Mouse (Mus musculus) adrenal gland, postnatal 14 days (tissue): ENCODE results near the gene Entpd1. TPM values are rescaled to one million over a fixed set of nuclear protein-coding genes. Genes with fewer than 3 reads are reported as not detected.
"Not testable (repeated sequence)": the region's sequence is repeated elsewhere in the genome, so short reads cannot be mapped to it uniquely, and the experiment has no call there.

ENCODE experiments used
- DNase-seq: peaks from one replicate; pipeline ENCODE4 v3.0.0; 2021; ENCODE audit warnings: mixed read lengths
- long read RNA-seq, 2 experiments: library from polyadenylated mRNA; stranded (forward); transcript quantifications; one replicate each; pipeline ENCODE4 v2.0.0; 2021
- total RNA-seq: library from RNA; stranded (reverse); gene quantifications from 2 replicates; pipeline ENCODE4 v1.2.3, GENCODE M21; 2021

The Entpd1 gene
- 19.5 and 35.1 TPM in 2 replicates for total RNA-seq
- long read RNA-seq, experiment 1, full-length matches to known transcripts, result 5 of 15 reads
- long read RNA-seq, experiment 1, partial matches to known transcripts, result 6 of 15 reads
- long read RNA-seq, experiment 1, other reads (novel, unspliced or antisense), result 4 of 15 reads
- long read RNA-seq, experiment 2, full-length matches to known transcripts, result 5 of 10 reads
- long read RNA-seq, experiment 2, partial matches to known transcripts, result 0 of 10 reads
- long read RNA-seq, experiment 2, other reads (novel, unspliced or antisense), result 5 of 10 reads

DNA sequence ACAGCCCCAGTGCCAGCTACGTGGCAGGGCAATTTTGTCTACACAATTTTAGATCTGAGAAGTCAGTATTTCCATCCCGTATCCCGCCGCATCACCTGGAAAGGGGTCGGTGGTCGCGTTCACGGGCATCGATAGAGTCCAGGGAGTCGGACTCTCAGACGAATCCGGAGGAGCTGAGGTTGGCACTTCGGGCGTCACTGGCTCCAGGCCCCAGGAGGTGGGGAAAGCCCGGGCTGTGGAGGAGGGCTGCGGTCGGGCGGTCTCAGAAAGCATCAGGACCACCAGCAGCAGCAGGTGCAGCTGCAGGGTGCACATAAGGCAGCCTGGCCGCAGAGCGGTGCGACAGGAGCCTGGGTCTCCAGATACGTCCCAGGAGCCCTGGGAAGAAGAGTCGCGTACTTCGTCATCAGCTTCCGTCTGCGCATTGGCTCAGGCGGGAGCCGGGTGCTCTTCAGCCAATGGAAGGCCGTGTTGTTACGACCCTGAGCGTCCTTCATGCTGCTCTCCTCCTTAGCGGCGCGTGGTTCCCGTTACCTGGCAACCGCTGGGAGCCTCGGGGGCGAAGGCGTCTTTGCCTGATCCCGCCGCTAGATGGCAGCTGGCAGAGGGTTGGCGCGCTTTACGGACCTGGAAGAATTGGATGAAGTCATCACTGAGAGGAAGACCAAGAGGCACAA lies at the start of gene Entpd1, which contains the start of gene Tctn3:
Entpd1 (plus strand) TSS at position 537 of the 677 bp plus-strand sequence.
Tctn3 (minus strand) TSS at position 404 of the 677 bp plus-strand sequence.
- DNase-seq, result peak; percentile 98

GRCm38 (mm10) chr19:40563880-40564645 lies 48.1 kb upstream of the Entpd1 start:
- no peak for DNase-seq

- DNase-seq, result no peak
Measured at GRCm38 (mm10) chr19:40567616-40568015, 44.5 kb upstream of the Entpd1 start.

- peak; percentile 82 for DNase-seq
Measured at GRCm38 (mm10) chr19:40570726-40571125, 41.4 kb upstream of the Entpd1 start.

DNA sequence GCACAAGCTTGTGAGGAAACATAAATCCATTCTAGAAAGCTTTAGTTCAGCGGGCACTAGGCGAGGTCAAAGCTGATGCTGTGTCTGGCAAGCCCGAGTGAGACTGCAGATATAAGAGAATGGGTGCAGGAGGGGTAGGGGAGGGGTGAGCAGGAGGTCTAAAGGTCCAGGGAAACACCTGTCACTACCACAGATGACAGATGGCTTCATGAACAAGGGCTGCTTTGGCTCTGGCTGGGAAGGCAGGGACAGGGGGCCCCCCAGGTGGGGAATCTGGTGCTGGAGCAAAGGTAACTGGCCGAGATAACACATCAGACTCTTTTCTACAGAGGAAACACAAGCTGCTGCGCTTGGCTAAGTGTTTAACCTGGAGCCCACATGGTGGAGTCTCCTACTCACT lies 36.7 kb upstream of the Entpd1 start:
- DNase-seq, result no peak

GRCm38 (mm10) chr19:40580902-40581301 lies 31.3 kb upstream of the Entpd1 start:
- DNase-seq, result no peak

GRCm38 (mm10) chr19:40581662-40582061 lies 30.5 kb upstream of the Entpd1 start:
- DNase-seq, result peak; percentile 24

DNA sequence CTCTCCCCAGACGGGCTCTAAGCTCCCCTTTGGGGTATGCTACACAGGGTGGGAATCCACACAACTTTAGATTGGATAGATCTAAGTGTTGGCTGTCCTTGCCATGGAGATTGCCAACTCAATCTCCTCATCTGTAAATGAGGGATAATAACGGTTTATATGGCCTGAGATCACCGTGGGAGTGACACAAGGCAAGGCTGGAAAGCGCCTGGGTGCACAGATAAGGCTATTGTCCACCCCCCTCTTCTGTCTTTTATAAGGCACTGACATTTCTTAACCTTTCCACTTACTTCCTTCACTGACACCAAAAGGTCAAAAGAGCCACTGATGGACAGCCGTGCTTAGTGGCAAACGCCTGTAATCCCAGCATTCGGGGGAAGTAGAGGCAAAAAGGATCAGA lies 25.3 kb upstream of the Entpd1 start:
- DNase-seq, result no peak

- no peak for DNase-seq
Measured at GRCm38 (mm10) chr19:40587491-40588292, 24.5 kb upstream of the Entpd1 start.

DNA sequence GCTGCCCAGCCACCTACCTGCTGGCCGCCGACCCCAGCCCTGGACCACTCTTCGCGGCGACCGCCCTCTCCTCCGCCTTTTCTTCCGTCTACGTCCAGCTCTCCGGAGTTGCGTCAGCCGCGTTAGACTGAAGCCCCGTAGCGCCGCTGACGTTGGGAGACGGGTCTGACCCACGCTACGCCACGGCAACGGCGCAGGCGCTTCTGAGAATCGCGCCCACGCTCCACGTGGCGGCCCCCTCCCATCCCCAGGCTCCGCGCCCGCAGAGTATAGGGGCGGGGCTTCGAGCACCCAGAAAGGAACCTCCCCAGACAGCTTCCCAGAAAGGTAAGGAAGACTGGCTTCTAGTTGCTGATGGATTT lies 23.9 kb upstream of the Entpd1 start, which contains the start of gene Aldh18a1:
Aldh18a1 (minus strand) TSS at position 171 of the 362 bp plus-strand sequence.
- peak; percentile 95 for DNase-seq

- DNase-seq, result peak; percentile 92
Measured at GRCm38 (mm10) chr19:40588847-40589529, 23.2 kb upstream of the Entpd1 start.

DNA sequence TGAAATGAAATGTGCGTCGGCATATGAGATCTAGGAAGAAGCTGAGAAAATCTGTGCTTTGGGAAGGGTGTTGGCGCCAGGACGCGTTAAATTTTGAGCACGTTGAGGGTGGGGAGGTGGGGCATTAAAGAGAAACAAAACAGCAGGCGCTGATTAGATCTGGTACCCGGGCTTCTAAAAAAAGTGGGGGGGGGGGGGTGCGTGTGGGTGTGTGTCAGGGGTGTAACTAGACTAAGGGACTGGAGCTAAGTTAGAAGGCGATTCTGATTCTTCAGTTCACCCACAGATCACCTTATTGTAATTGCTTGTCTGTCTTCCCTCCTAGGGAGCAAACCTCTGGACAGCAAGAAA lies 22.7 kb upstream of the Entpd1 start:
- no peak for DNase-seq

DNA sequence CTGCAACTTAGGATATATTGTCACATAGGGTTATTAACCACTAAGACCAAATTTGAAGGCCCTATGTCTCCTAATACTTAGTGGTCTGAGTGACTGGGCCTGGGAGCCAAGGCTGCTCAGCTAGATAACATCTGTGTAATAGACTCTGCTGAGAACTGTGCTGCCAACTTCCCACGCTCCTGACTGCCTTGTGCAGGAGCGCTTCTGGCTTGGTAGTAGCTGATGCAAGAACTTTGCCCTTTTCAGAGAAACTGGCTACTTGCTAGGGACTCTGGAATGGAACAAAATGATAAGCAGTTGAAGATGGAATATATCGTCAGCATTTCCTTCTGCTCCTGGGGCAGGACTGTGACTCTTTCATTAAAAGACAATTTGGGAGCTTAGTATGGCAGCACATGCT lies 16.9 kb upstream of the Entpd1 start:
- peak; percentile 27 for DNase-seq

GRCm38 (mm10) chr19:40595831-40596230 lies 16.3 kb upstream of the Entpd1 start:
- peak; percentile 40 for DNase-seq

DNA sequence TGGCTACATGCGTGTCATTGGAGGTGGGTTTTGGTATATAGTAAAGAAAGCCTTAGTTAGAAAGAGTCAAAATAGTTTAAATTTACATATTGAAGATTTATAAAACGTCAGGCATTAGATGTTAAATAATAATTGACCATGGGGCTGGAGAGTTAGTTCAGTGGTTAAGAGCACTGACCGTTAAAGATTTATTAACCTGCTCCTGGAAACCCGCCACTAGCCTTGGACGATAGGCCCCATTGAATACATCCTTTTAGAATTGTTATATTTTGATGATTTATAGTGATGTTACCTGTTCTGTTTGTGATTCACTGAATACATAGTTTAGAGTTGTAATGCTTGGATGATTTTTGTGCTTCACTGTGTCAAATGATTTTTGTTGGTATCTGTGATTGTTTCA lies 11.3 kb upstream of the Entpd1 start:
- DNase-seq, result peak; percentile 13

DNA sequence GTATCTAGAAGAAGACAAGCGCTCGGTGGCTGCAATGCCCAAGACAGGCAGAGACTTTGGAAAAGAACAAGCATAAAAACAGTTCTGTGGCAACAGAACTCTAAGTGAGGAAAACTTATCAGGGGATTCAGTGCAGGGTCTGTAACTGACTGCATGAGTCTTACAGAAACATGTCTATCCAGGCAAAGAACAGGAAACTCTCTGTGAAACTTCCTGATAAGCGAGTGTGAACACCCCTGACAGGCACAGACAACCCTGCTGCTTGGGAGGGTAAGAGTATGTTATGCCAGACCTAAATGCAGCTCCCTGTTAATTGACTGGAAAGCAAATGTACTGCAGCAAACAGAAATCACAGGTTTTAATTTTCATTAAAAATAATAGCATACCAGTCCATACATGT lies 10.3 kb upstream of the Entpd1 start:
- no peak for DNase-seq

DNA sequence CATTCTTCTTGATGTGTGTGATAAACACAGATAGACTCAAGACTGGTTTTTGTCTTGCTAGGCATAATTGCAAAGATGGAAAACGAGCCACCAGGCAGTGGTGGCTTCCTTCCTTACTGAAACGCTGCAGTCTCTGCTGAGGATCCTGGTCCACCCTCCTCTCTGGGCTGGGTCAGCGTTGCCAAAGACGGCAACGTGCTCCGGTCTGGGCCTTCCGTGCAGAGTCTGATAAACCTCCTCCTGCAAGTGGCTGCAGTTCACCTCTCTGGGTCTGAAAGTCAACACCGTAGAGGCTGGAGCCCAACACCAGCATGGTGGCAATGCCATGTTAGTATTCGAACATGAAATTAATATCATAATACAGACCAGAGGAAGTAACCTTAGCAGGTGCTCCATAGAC lies 7.0 kb upstream of the Entpd1 start:
- DNase-seq, result no peak

GRCm38 (mm10) chr19:40607676-40608075 lies 4.5 kb upstream of the Entpd1 start:
- DNase-seq, result no peak

- DNase-seq, result no peak
Measured at GRCm38 (mm10) chr19:40614811-40615210, 2.6 kb downstream of the Entpd1 start.

- DNase-seq, result no peak
Measured at GRCm38 (mm10) chr19:40616021-40616420, 3.9 kb downstream of the Entpd1 start.

- DNase-seq, result not testable (repeated sequence)
Measured at GRCm38 (mm10) chr19:40621616-40622015, 9.4 kb downstream of the Entpd1 start.

GRCm38 (mm10) chr19:40625935-40626334 lies 13.8 kb downstream of the Entpd1 start:
- no peak for DNase-seq
